Mouse (Mus musculus) CH12.LX (cell line): ENCODE results near the gene Adgra1. TPM values are rescaled to one million over a fixed set of nuclear protein-coding genes. Genes with fewer than 3 reads are reported as not detected.

Experiments used
- DNase-seq: peaks from one replicate; pipeline ENCODE4 v3.0.0-alpha.2; 2013; ENCODE audit errors: extremely low read depth
- H3K27ac ChIP-seq: 2 replicates; pipeline ENCODE4 v1.5.1; 2012; ENCODE audit warnings: low read depth, mild to moderate bottlenecking, control low read depth, moderate library complexity; ENCODE audit not compliant: insufficient read depth
- H3K27me3 ChIP-seq: replicated peaks from 2 replicates; pipeline ENCODE3; 2012; ENCODE audit warnings: inconsistent platforms
- H3K36me3 ChIP-seq, 2 experiments: replicated peaks in 1 of 2; 2 replicates each; pipeline versions ENCODE3 to v1.6.1; 2012; ENCODE audit warnings: inconsistent platforms in 1 of 2, low read length in 1 of 2, mild to moderate bottlenecking in 1 of 2, mixed read lengths in 1 of 2, moderate library complexity in 1 of 2; ENCODE audit not compliant: control insufficient read depth in 1 of 2, insufficient read depth in 1 of 2
- H3K4me1 ChIP-seq, 2 experiments: 2 replicates each; pipeline ENCODE4 v1.6.1; 2012; ENCODE audit warnings: inconsistent platforms in 1 of 2, moderate library complexity in 1 of 2; ENCODE audit not compliant: insufficient read depth in 2 of 2, control insufficient read depth in 1 of 2
- H3K4me2 ChIP-seq: 2 replicates; pipeline ENCODE4 v1.6.1; 2012; ENCODE audit warnings: low read depth, mild to moderate bottlenecking, control low read depth; ENCODE audit not compliant: poor library complexity, insufficient read depth, severe bottlenecking
- H3K4me3 ChIP-seq, 3 experiments: fragments of 150-350 bp in 1 of 3; sonication (generic) in 1 of 3; replicated peaks in 1 of 3; 2 replicates each; pipeline versions ENCODE3 to v1.5.1; 2011 to 2012; ENCODE audit warnings: low read depth in 2 of 3, low read length in 2 of 3, mild to moderate bottlenecking in 2 of 3, moderate library complexity in 2 of 3, control low read depth in 1 of 3, improper control_type of control experiment in 1 of 3, inconsistent platforms in 1 of 3, mixed read lengths in 1 of 3; ENCODE audit not compliant: poor library complexity in 1 of 3
- H3K79me2 ChIP-seq: replicated peaks from 2 replicates; pipeline ENCODE4 v1.6.1; 2012; ENCODE audit warnings: mild to moderate bottlenecking, moderate library complexity; ENCODE audit not compliant: control insufficient read depth, poor library complexity, insufficient read depth, severe bottlenecking; ENCODE audit errors: extremely low read depth
- H3K9ac ChIP-seq: 2 replicates; pipeline ENCODE4 v1.6.1; 2012; ENCODE audit warnings: low read depth, mild to moderate bottlenecking, control low read depth, moderate library complexity; ENCODE audit not compliant: insufficient read depth
- H3K9me3 ChIP-seq: replicated peaks from 2 replicates; pipeline ENCODE3; 2012; ENCODE audit warnings: low read length, inconsistent platforms, mixed read lengths
- BHLHE40 ChIP-seq: IDR thresholded peaks from 2 replicates; pipeline ENCODE4 v1.6.1; 2011; ENCODE audit warnings: mild to moderate bottlenecking, low read depth, low read length, improper control_type of control experiment
- CTCF ChIP-seq, 2 experiments: IDR thresholded peaks in 1 of 2; conservative IDR thresholded peaks in 1 of 2; 2 replicates each; pipeline ENCODE4 v1.5.1; 2011 to 2012; ENCODE audit warnings: low read depth in 2 of 2, low read length in 2 of 2, improper control_type of control experiment in 1 of 2, inconsistent platforms in 1 of 2, mild to moderate bottlenecking in 1 of 2, moderate library complexity in 1 of 2
- E2F4 ChIP-seq: IDR thresholded peaks from 2 replicates; pipeline ENCODE4 v1.6.1; 2011; ENCODE audit warnings: low read depth, low read length, improper control_type of control experiment; ENCODE audit not compliant: insufficient replicate concordance
- EP300 ChIP-seq: IDR thresholded peaks from 2 replicates; pipeline ENCODE4 v1.6.1; 2011; ENCODE audit warnings: low read length, improper control_type of control experiment
- ETS1 ChIP-seq: conservative IDR thresholded peaks from 2 replicates; pipeline ENCODE4 v1.6.1; 2012; ENCODE audit warnings: low read depth, mild to moderate bottlenecking, inconsistent platforms, low read length, improper control_type of control experiment, moderate library complexity
- MAFK ChIP-seq: IDR thresholded peaks from 2 replicates; pipeline ENCODE4 v1.6.1; 2011; ENCODE audit warnings: low read length, improper control_type of control experiment; ENCODE audit not compliant: insufficient replicate concordance
- MAX ChIP-seq: IDR thresholded peaks from 2 replicates; pipeline ENCODE4 v1.6.1; 2011; ENCODE audit warnings: low read length, improper control_type of control experiment
- MAZ ChIP-seq: IDR thresholded peaks from 2 replicates; pipeline ENCODE4 v1.6.1; 2012; ENCODE audit warnings: low read depth, mild to moderate bottlenecking, inconsistent platforms, low read length, improper control_type of control experiment, moderate library complexity
- MEF2A ChIP-seq: IDR thresholded peaks from 2 replicates; pipeline ENCODE4 v1.6.1; 2014; ENCODE audit warnings: low read depth, mild to moderate bottlenecking, inconsistent platforms, low read length, improper control_type of control experiment, borderline replicate concordance
- MXI1 ChIP-seq: IDR thresholded peaks from 2 replicates; pipeline ENCODE4 v1.6.1; 2011; ENCODE audit warnings: mild to moderate bottlenecking, low read depth, low read length, improper control_type of control experiment
- MYC ChIP-seq: IDR thresholded peaks from 2 replicates; pipeline ENCODE4 v1.6.1; 2011; ENCODE audit warnings: low read depth, mild to moderate bottlenecking, improper control_type of control experiment, low read length
- NELFE ChIP-seq: IDR thresholded peaks from 2 replicates; pipeline ENCODE4 v1.6.1; 2011; ENCODE audit warnings: low read depth, low read length, improper control_type of control experiment
- NRF1 ChIP-seq: IDR thresholded peaks from 2 replicates; pipeline ENCODE4 v1.6.1; 2014; ENCODE audit warnings: low read depth, mild to moderate bottlenecking, inconsistent platforms, low read length, improper control_type of control experiment, moderate library complexity
- SIN3A ChIP-seq: IDR thresholded peaks from 2 replicates; pipeline ENCODE4 v1.6.1; 2012; ENCODE audit warnings: low read length, improper control_type of control experiment, inconsistent platforms
- TCF12 ChIP-seq: IDR thresholded peaks from 2 replicates; pipeline ENCODE4 v1.6.1; 2014; ENCODE audit warnings: low read depth, mild to moderate bottlenecking, inconsistent platforms, low read length, improper control_type of control experiment
- ZNF384 ChIP-seq: IDR thresholded peaks from 2 replicates; pipeline ENCODE4 v1.6.1; 2012; ENCODE audit warnings: low read depth, low read length, improper control_type of control experiment, inconsistent platforms
- dilution Hi-C: fragments of 300-500 bp; cut with MboI; formaldehyde crosslinking; loops from 2 replicates; pipeline ENCODE4 v1.14.3; 2020; ENCODE audit warnings: low sequenced_read_pairs; ENCODE audit not compliant: extremely low pct_unique_long_range_greater_than_20kb, extremely low pct_ligation_motif_present
- in situ Hi-C: fragments of 300-500 bp; cut with MboI; formaldehyde crosslinking; loops from 3 replicates; pipeline ENCODE4 v1.14.3; 2019; ENCODE audit warnings: low sequenced_read_pairs, low pct_ligation_motif_present, low pct_unique_long_range_greater_than_20kb, mixed read lengths
- polyA plus RNA-seq: library from polyadenylated mRNA; unstranded; fragments of >175 nt; gene quantifications from 2 replicates; pipeline ENCODE4 v1.2.1, GENCODE M21; 2012; ENCODE audit warnings: low read depth; ENCODE audit not compliant: insufficient read length
- total RNA-seq, 2 experiments: library from RNA; depleted of rRNA; stranded (reverse); fragments of 300-350 nt in 1 of 2; fragments of >200 nt in 1 of 2; gene quantifications; 2 replicates each; pipeline ENCODE4 v1.2.3; 2012 to 2014

Gene Adgra1
- total and polyA plus RNA-seq, 3 experiments = not detected

DNA sequence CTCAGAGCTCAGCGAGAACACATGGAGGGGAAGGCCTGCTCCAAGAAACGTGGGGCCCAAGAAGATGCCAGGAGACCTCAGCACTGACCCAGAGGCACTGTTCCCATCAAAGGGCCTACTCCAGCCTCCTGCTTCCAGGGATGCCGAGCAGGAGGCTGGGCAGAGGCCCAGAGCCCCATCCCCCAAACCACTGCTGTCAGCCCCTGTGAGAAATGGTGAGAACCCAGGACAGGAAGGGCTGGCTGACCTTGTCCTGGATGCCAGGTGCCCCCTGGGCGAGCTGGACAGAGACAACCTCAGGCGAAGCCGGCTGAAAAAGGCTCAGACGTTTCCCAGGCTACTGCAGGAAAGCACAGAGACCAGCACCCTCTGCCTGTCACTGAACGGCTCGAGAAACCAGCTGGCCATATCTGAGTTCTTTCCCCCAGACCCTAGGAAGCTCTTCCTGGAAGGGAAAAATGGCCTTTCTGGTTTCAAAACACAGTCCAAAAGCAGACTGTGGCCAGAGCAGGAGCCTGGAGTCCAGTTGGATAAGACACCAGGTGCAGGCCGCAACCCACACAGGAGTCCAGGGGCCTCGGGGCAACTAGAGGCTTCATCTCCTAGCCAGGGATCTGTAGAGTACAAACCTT lies 76.3 kb downstream of the Adgra1 start:
- no peak overlapping the region for H3K9ac ChIP-seq
- dilution Hi-C loops = no loop called here
- DNase-seq = no peak
- H3K4me2 ChIP-seq = no peak overlapping the region
- no peaks in the 10 kb centered on the region for H3K79me2 ChIP-seq
- no peak overlapping the region for H3K27ac ChIP-seq
- no peak overlapping the region for H3K4me3 ChIP-seq
- in situ Hi-C loops = loop anchor here (5.0 to 10.0 kb wide), 2 partner anchors 82 to 224 kb away; partner anchors contain the start of genes Adam8 and Mtg1
- H3K9me3 ChIP-seq = no peaks in the 10 kb centered on the region
- no peak for TF ChIP-seq E2F4
- no peak for TF ChIP-seq NELFE
- no peak for TF ChIP-seq SIN3A
- no peak for TF ChIP-seq ETS1
- no peak for TF ChIP-seq CTCF (conservative IDR thresholded peaks at IDR 0.05 in 1 of 2, IDR thresholded peaks at IDR 0.05 in 1 of 2; ENCODE audit: low read depth in 2 of 2, low read length in 2 of 2)
- TF ChIP-seq BHLHE40 = no peak
- TF ChIP-seq NRF1 = no peak
- no peak for TF ChIP-seq MYC
- no peak for TF ChIP-seq TCF12
- no peak for TF ChIP-seq ZNF384
- no peak for TF ChIP-seq MEF2A
- no peak for TF ChIP-seq MAFK
- TF ChIP-seq MAX = no peak
- no peaks in the 10 kb centered on the region for H3K36me3 ChIP-seq
- H3K4me1 ChIP-seq = peaks cover 24 to 59% of the 10 kb centered on the region in 2 experiments
- H3K27me3 ChIP-seq = peaks cover 9% of the 10 kb centered on the region

DNA sequence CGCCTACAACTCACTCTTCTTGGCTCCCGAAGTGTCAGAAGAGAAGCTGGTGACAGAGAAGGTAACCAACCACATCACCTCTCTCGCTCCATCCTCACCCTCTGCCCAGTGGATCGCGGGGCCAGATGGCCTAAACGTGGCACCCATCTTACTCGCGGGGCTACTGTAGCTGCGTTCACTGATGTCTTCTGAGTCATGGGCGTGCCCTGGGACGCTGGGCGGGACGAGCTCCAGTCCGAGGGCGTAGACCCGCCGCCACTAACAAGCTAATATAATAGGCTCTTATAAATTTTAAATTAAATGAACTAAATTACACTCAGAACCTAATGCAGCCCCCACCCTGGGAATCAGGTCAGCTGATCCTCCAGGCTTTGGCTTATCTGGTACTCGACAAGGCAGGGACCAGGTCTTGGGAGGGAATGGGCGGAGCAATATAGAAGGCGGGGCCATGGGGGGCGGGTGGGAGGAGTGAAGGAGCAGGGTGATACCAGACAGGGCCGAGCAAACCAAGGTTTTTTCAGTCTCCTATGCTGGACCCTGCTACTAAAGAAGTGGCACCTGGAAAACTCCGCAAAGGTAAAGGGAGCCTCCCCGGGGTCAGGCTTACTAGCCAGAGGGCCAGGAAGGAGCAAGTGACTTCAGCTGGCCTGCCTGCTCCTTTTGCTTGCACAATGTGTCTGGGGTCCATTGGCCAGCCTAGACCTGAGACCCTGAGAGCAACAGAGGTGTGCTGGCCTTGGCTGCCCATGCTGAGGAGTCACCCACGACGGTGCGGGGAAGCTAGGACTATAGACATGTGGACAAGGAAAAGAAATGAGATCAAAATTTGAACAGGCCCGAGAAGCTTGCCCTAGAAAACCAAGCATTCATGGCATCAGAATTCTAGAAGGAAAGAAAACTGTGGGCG lies 80.4 kb downstream of the Adgra1 start:
- H3K4me2 ChIP-seq = peak overlapping the region; percentile 59
- H3K9ac ChIP-seq = peak overlapping the region; percentile 16; the same call in 1 of the 2 replicates
- H3K4me3 ChIP-seq = peak overlapping the region; percentile 30 to 53 (median 47)
- H3K9me3 ChIP-seq = no peaks in the 10 kb centered on the region
- H3K27ac ChIP-seq = no peak overlapping the region
- peaks cover 9% of the 10 kb centered on the region for H3K27me3 ChIP-seq
- peaks cover 6 to 40% of the 10 kb centered on the region in 2 experiments; a peak in 3 of 4 replicates for H3K4me1 ChIP-seq
- no peaks in the 10 kb centered on the region for H3K79me2 ChIP-seq
- in situ Hi-C loops = loop anchor here (5.0 to 10.0 kb wide), 2 partner anchors 78 to 220 kb away; partner anchors contain the start of genes Adam8 and Mtg1
- TF ChIP-seq MXI1 = peak; percentile 28; the same call in 1 of the 2 replicates
- no peak for TF ChIP-seq EP300
- peak; percentile 62; the same call in 1 of the 2 replicates for TF ChIP-seq MAZ
- no peak for TF ChIP-seq SIN3A
- dilution Hi-C loops = no loop called here
- peak; percentile 56 for DNase-seq
- no peaks in the 10 kb centered on the region for H3K36me3 ChIP-seq
